Mouse (Mus musculus) hindbrain, embryonic 12.5 days (tissue): ENCODE measurements around the gene Tmem212. TPM values are rescaled to one million over a fixed set of nuclear protein-coding genes. Genes with fewer than 3 reads are reported as not detected.
"Not testable (repeated sequence)": the region's sequence is repeated elsewhere in the genome, so short reads cannot be mapped to it uniquely, and the experiment has no call there.

ENCODE experiments used
- ATAC-seq: fragments of 200-750 bp; cut with Nextera tagmentation; 2 replicates; pipeline ENCODE4 v1.8.0; 2017; ENCODE audit warnings: moderate TSS enrichment; ENCODE audit not compliant: low FRiP score
- H3K27ac ChIP-seq: fragments of 300-500 bp; sonication (generic); 2 replicates; pipeline ENCODE4 v1.5.1; 2016; ENCODE audit warnings: mild to moderate bottlenecking
- H3K27me3 ChIP-seq: fragments of 300-500 bp; sonication (generic); 2 replicates; pipeline ENCODE4 v1.6.1; 2016; ENCODE audit warnings: mild to moderate bottlenecking
- H3K36me3 ChIP-seq: fragments of 300-500 bp; sonication (generic); 2 replicates; pipeline ENCODE4 v1.6.1; 2016; ENCODE audit warnings: mild to moderate bottlenecking
- H3K4me1 ChIP-seq: fragments of 300-500 bp; sonication (generic); 2 replicates; pipeline ENCODE4 v1.6.1; 2016
- H3K4me2 ChIP-seq: fragments of 300-500 bp; sonication (generic); replicated peaks from 2 replicates; pipeline ENCODE4 v1.6.1; 2016; ENCODE audit warnings: mild to moderate bottlenecking
- H3K4me3 ChIP-seq: fragments of 300-500 bp; sonication (generic); 2 replicates; pipeline ENCODE4 v1.5.1; 2016; ENCODE audit warnings: mild to moderate bottlenecking
- H3K9ac ChIP-seq: fragments of 300-500 bp; sonication (generic); 2 replicates; pipeline ENCODE4 v1.6.1; 2016; ENCODE audit warnings: mild to moderate bottlenecking, moderate library complexity
- H3K9me3 ChIP-seq: fragments of 300-500 bp; sonication (generic); replicated peaks from 2 replicates; pipeline ENCODE4 v1.6.1; 2016; ENCODE audit warnings: mild to moderate bottlenecking
- WGBS: fragments of 180-500 bp; shearing (Covaris S2); methylation state at CpG from one replicate; pipeline ENCODE4 v1.1.7; 2016; 5-methylcytosine and 5-hydroxymethylcytosine counted together
- polyA plus RNA-seq: library from polyadenylated mRNA; unstranded; fragments of >200 nt; fragmentation: Nextera tagmentation; extraction: Ambion mirVana; gene quantifications from 2 replicates; pipeline ENCODE4 v1.2.1, GENCODE M21; 2016

The Tmem212 gene
- polyA plus RNA-seq, result not detected in 2 replicates

- no peaks in the 10 kb centered on the region for H3K27me3 ChIP-seq
- no peak within 1 kb of the TSS for H3K9ac ChIP-seq
- no peaks in the 10 kb centered on the region for H3K9me3 ChIP-seq
- no peak within 1 kb of the TSS for H3K4me3 ChIP-seq
- H3K4me1 ChIP-seq, result peaks cover 3% of the 10 kb centered on the region; the same call in 1 of the 2 replicates
- WGBS, result 70% methylated on average over 8 of the region's 8 CpGs
- H3K36me3 ChIP-seq, result no peaks in the 10 kb centered on the region
- no peak within 1 kb of the TSS for H3K4me2 ChIP-seq
- no peak for ATAC-seq
- no peak within 1 kb of the TSS for H3K27ac ChIP-seq
Observed at GRCm38 (mm10) chr3:27896318-27896892, at the start of gene Tmem212. Tmem212 (minus strand) TSS chr3:27896368.

GRCm38 (mm10) chr3:27945397-27945796, 49.2 kb upstream of the Tmem212 start:
- not testable (repeated sequence) for H3K9me3 ChIP-seq, H3K36me3 ChIP-seq, H3K4me1 ChIP-seq, H3K4me2 ChIP-seq, H3K27ac ChIP-seq, ATAC-seq, H3K27me3 ChIP-seq, H3K9ac ChIP-seq, H3K4me3 ChIP-seq
- 88% methylated on average over 2 of the region's 2 CpGs for WGBS

- no peak overlapping the region for H3K4me2 ChIP-seq
- no peak overlapping the region for H3K9ac ChIP-seq
- H3K27ac ChIP-seq, result no peak overlapping the region
- WGBS, result 86% methylated on average over 7 of the region's 7 CpGs
- H3K9me3 ChIP-seq, result no peaks in the 10 kb centered on the region
- peaks cover 7% of the 10 kb centered on the region; the same call in 1 of the 2 replicates for H3K27me3 ChIP-seq
- H3K36me3 ChIP-seq, result no peaks in the 10 kb centered on the region
- H3K4me3 ChIP-seq, result no peak overlapping the region
- ATAC-seq, result no peak
- peaks cover 12% of the 10 kb centered on the region for H3K4me1 ChIP-seq
Observed at GRCm38 (mm10) chr3:27942991-27943390, 46.8 kb upstream of the Tmem212 start.

- no peak overlapping the region for H3K27ac ChIP-seq
- H3K36me3 ChIP-seq, result no peaks in the 10 kb centered on the region
- 75% methylated on average over 3 of the region's 3 CpGs for WGBS
- H3K27me3 ChIP-seq, result peaks cover 13% of the 10 kb centered on the region; the same call in 1 of the 2 replicates
- H3K9me3 ChIP-seq, result no peaks in the 10 kb centered on the region
- no peak overlapping the region for H3K4me2 ChIP-seq
- H3K9ac ChIP-seq, result no peak overlapping the region
- H3K4me1 ChIP-seq, result peaks cover 13% of the 10 kb centered on the region
- ATAC-seq, result no peak
- no peak overlapping the region for H3K4me3 ChIP-seq
Observed at GRCm38 (mm10) chr3:27941634-27942033, 45.5 kb upstream of the Tmem212 start.

GRCm38 (mm10) chr3:27938381-27939323, 42.5 kb upstream of the Tmem212 start, which contains the start of gene Pld1:
Pld1 (plus strand) TSS chr3:27938695.
- Histone ChIP-seq H3K9ac (peak within 1 kb of the TSS; percentile 61), H3K27ac (0 out of 2 replicates have a peak within 1 kb of the TSS, but pooled peaks have one; percentile 50), H3K36me3 (no peaks in the 10 kb centered on the region), H3K9me3 (no peaks in the 10 kb centered on the region), H3K4me1 (peaks cover 13% of the 10 kb centered on the region), H3K27me3 (peaks cover 13% of the 10 kb centered on the region; the same call in 1 of the 2 replicates), H3K4me2 (peak within 1 kb of the TSS; percentile 85), H3K4me3 (peak within 1 kb of the TSS; percentile 48)
- WGBS, result under 1% methylated on average over 68 of the region's 68 CpGs
- ATAC-seq, result peak; percentile 85

- H3K27ac ChIP-seq, result no peak overlapping the region
- peak overlapping the region; percentile 85 for H3K4me2 ChIP-seq
- no peak for ATAC-seq
- no peaks in the 10 kb centered on the region for H3K9me3 ChIP-seq
- H3K27me3 ChIP-seq, result peaks cover 13% of the 10 kb centered on the region; the same call in 1 of the 2 replicates
- no peak overlapping the region for H3K4me3 ChIP-seq
- H3K36me3 ChIP-seq, result no peaks in the 10 kb centered on the region
- no peak overlapping the region for H3K9ac ChIP-seq
- H3K4me1 ChIP-seq, result peaks cover 13% of the 10 kb centered on the region
- 77% methylated on average over 13 of the region's 13 CpGs for WGBS
Observed at GRCm38 (mm10) chr3:27937144-27938110, 41.3 kb upstream of the Tmem212 start.

- WGBS, result 80% methylated on average over 5 of the region's 5 CpGs
- Histone ChIP-seq H3K4me3 (no peak overlapping the region), H3K27me3 (peaks cover 13% of the 10 kb centered on the region; the same call in 1 of the 2 replicates), H3K9ac (no peak overlapping the region), H3K9me3 (no peaks in the 10 kb centered on the region), H3K4me2 (no peak overlapping the region), H3K27ac (no peak overlapping the region), H3K36me3 (no peaks in the 10 kb centered on the region), H3K4me1 (peaks cover 13% of the 10 kb centered on the region)
- ATAC-seq, result no peak
Observed at GRCm38 (mm10) chr3:27936731-27937130, 40.6 kb upstream of the Tmem212 start.

GRCm38 (mm10) chr3:27935644-27936043, 39.5 kb upstream of the Tmem212 start:
- Histone ChIP-seq H3K9ac (no peak overlapping the region), H3K9me3 (no peaks in the 10 kb centered on the region), H3K36me3 (no peaks in the 10 kb centered on the region), H3K27me3 (peaks cover 13% of the 10 kb centered on the region; the same call in 1 of the 2 replicates), H3K4me3 (no peak overlapping the region), H3K27ac (no peak overlapping the region), H3K4me1 (peaks cover 13% of the 10 kb centered on the region), H3K4me2 (no peak overlapping the region)
- no peak for ATAC-seq
- 56% methylated on average over 3 of the region's 3 CpGs for WGBS

GRCm38 (mm10) chr3:27932391-27932790, 36.2 kb upstream of the Tmem212 start:
- no peaks in the 10 kb centered on the region for H3K9me3 ChIP-seq
- H3K27ac ChIP-seq, result no peak overlapping the region
- WGBS, result 86% methylated on average over 5 of the region's 5 CpGs
- H3K27me3 ChIP-seq, result peaks cover 2% of the 10 kb centered on the region; the same call in 1 of the 2 replicates
- no peak overlapping the region for H3K9ac ChIP-seq
- no peak overlapping the region for H3K4me3 ChIP-seq
- no peak overlapping the region for H3K4me2 ChIP-seq
- no peaks in the 10 kb centered on the region for H3K4me1 ChIP-seq
- ATAC-seq, result no peak
- no peaks in the 10 kb centered on the region for H3K36me3 ChIP-seq

- H3K4me3 ChIP-seq, result no peak overlapping the region
- H3K36me3 ChIP-seq, result no peaks in the 10 kb centered on the region
- no peak overlapping the region for H3K4me2 ChIP-seq
- no peak overlapping the region for H3K27ac ChIP-seq
- 92% methylated on average over 4 of the region's 4 CpGs for WGBS
- no peaks in the 10 kb centered on the region for H3K4me1 ChIP-seq
- no peak for ATAC-seq
- no peaks in the 10 kb centered on the region for H3K27me3 ChIP-seq
- H3K9ac ChIP-seq, result no peak overlapping the region
- no peaks in the 10 kb centered on the region for H3K9me3 ChIP-seq
Observed at GRCm38 (mm10) chr3:27929219-27929618, 33.1 kb upstream of the Tmem212 start.

- no peak overlapping the region for H3K9ac ChIP-seq
- H3K4me2 ChIP-seq, result no peak overlapping the region
- ATAC-seq, result no peak
- WGBS, result 90% methylated on average over 3 of the region's 3 CpGs
- H3K27ac ChIP-seq, result no peak overlapping the region
- no peak overlapping the region for H3K4me3 ChIP-seq
- H3K36me3 ChIP-seq, result no peaks in the 10 kb centered on the region
- H3K4me1 ChIP-seq, result no peaks in the 10 kb centered on the region
- H3K27me3 ChIP-seq, result no peaks in the 10 kb centered on the region
- 0 out of 2 replicates have a peak, but pooled peaks cover 2% of the 10 kb centered on the region for H3K9me3 ChIP-seq
Observed at GRCm38 (mm10) chr3:27924037-27924436, 27.9 kb upstream of the Tmem212 start.
